Mouse (Mus musculus): ENCODE data around the gene Cpne7. TPM values are rescaled to one million over a fixed set of nuclear protein-coding genes. Genes with fewer than 3 reads are reported as not detected.

Gene Cpne7
- polyA plus RNA-seq, 1 experiment = 0.16 TPM

GRCm38 (mm10) chr8:123135406-123135805 is 18.2 kb downstream of the Cpne7 start:
- H3K4me2 ChIP-seq (ENCODE audit: low read depth) = peak overlapping the region; percentile 42
- no peak for TF ChIP-seq SRF (IDR thresholded peaks at IDR 0.05; ENCODE audit: control insufficient read depth, insufficient read length, low read depth)
- no peak for TF ChIP-seq POLR2A (IDR thresholded peaks at IDR 0.05; ENCODE audit: insufficient read length, low read depth)
- TF ChIP-seq MYOD1 (IDR thresholded peaks at IDR 0.05; ENCODE audit: control insufficient read depth in 1 of 3, insufficient read length in 2 of 3, low read depth in 2 of 3) = no peak
- TF ChIP-seq REST (IDR thresholded peaks at IDR 0.05; ENCODE audit: insufficient read depth, insufficient read length) = no peak
- no peak for TF ChIP-seq MYOG (IDR thresholded peaks at IDR 0.05; ENCODE audit: control insufficient read depth in 1 of 3, insufficient read depth in 1 of 3, insufficient read length in 2 of 3, low read depth in 2 of 3)
- no peak for TF ChIP-seq USF1 (IDR thresholded peaks at IDR 0.05; ENCODE audit: low read depth)
- no peak for TF ChIP-seq MAX (IDR thresholded peaks at IDR 0.05; ENCODE audit: low read depth)
- no peak for TF ChIP-seq E2F4 (IDR thresholded peaks at IDR 0.05; ENCODE audit: insufficient read depth)

GRCm38 (mm10) chr8:123135806-123136205 is 18.6 kb downstream of the Cpne7 start:
- Histone ChIP-seq H3K27me3 (ENCODE audit: control insufficient read depth, insufficient read depth, insufficient read length) (no peaks in the 10 kb centered on the region), H3K4me3 (no peak overlapping the region), H3K79me2 (ENCODE audit: control insufficient read depth, insufficient read depth) (no peaks in the 10 kb centered on the region), H3ac (ENCODE audit: control insufficient read depth, insufficient read length) (no peak overlapping the region), H3K4me2 (ENCODE audit: low read depth) (peak overlapping the region; percentile 42), H3K36me3 (ENCODE audit: control insufficient read depth, insufficient read depth) (no peaks in the 10 kb centered on the region)
- TF ChIP-seq MYOG (IDR thresholded peaks at IDR 0.05; ENCODE audit: control insufficient read depth in 1 of 3, insufficient read depth in 1 of 3, insufficient read length in 2 of 3, low read depth in 2 of 3) (no peak), POLR2AphosphoS2 (IDR thresholded peaks at IDR 0.05; ENCODE audit: insufficient read length, low read depth) (no peak), MYOD1 (IDR thresholded peaks at IDR 0.05; ENCODE audit: control insufficient read depth in 1 of 3, insufficient read length in 2 of 3, low read depth in 2 of 3) (no peak), POLR2A (IDR thresholded peaks at IDR 0.05; ENCODE audit: insufficient read length, low read depth) (no peak), CEBPB (IDR thresholded peaks at IDR 0.05; ENCODE audit: insufficient read depth, poor library complexity, severe bottlenecking) (no peak), E2F4 (IDR thresholded peaks at IDR 0.05; ENCODE audit: insufficient read depth) (no peak), SRF (IDR thresholded peaks at IDR 0.05; ENCODE audit: control insufficient read depth, insufficient read length, low read depth) (no peak), USF1 (IDR thresholded peaks at IDR 0.05; ENCODE audit: low read depth) (no peak), REST (IDR thresholded peaks at IDR 0.05; ENCODE audit: insufficient read depth, insufficient read length) (no peak), MAX (IDR thresholded peaks at IDR 0.05; ENCODE audit: low read depth) (no peak), TCF3 (IDR thresholded peaks at IDR 0.05; ENCODE audit: insufficient read length, low read depth) (no peak), TCF12 (IDR thresholded peaks at IDR 0.05; ENCODE audit: insufficient read depth, poor library complexity, severe bottlenecking) (no peak)

More at GRCm38 (mm10) chr8:123135406-123135805, 18.2 kb downstream of the Cpne7 start:
- Histone ChIP-seq H3K4me3 (no peak overlapping the region), H3K27me3 (ENCODE audit: control insufficient read depth, insufficient read depth, insufficient read length) (no peaks in the 10 kb centered on the region), H3K79me2 (ENCODE audit: control insufficient read depth, insufficient read depth) (no peaks in the 10 kb centered on the region), H3ac (ENCODE audit: control insufficient read depth, insufficient read length) (no peak overlapping the region), H3K36me3 (ENCODE audit: control insufficient read depth, insufficient read depth) (no peaks in the 10 kb centered on the region)

- Histone ChIP-seq H3K79me2 (ENCODE audit: control insufficient read depth, insufficient read depth) (no peaks in the 10 kb centered on the region), H3K4me2 (ENCODE audit: low read depth) (no peak overlapping the region), H3ac (ENCODE audit: control insufficient read depth, insufficient read length) (no peak overlapping the region), H3K36me3 (ENCODE audit: control insufficient read depth, insufficient read depth) (no peaks in the 10 kb centered on the region), H3K4me3 (no peak overlapping the region), H3K27me3 (ENCODE audit: control insufficient read depth, insufficient read depth, insufficient read length) (no peaks in the 10 kb centered on the region)
- TF ChIP-seq MYOG (IDR thresholded peaks at IDR 0.05; ENCODE audit: control insufficient read depth in 1 of 3, insufficient read depth in 1 of 3, insufficient read length in 2 of 3, low read depth in 2 of 3) (no peak), TCF12 (IDR thresholded peaks at IDR 0.05; ENCODE audit: insufficient read depth, poor library complexity, severe bottlenecking) (no peak), POLR2AphosphoS2 (IDR thresholded peaks at IDR 0.05; ENCODE audit: insufficient read length, low read depth) (no peak), MYOD1 (IDR thresholded peaks at IDR 0.05; ENCODE audit: control insufficient read depth in 1 of 3, insufficient read length in 2 of 3, low read depth in 2 of 3) (no peak), MAX (IDR thresholded peaks at IDR 0.05; ENCODE audit: low read depth) (no peak), E2F4 (IDR thresholded peaks at IDR 0.05; ENCODE audit: insufficient read depth) (no peak), CEBPB (IDR thresholded peaks at IDR 0.05; ENCODE audit: insufficient read depth, poor library complexity, severe bottlenecking) (no peak), TCF3 (IDR thresholded peaks at IDR 0.05; ENCODE audit: insufficient read length, low read depth) (no peak), USF1 (IDR thresholded peaks at IDR 0.05; ENCODE audit: low read depth) (no peak), POLR2A (IDR thresholded peaks at IDR 0.05; ENCODE audit: insufficient read length, low read depth) (no peak), REST (IDR thresholded peaks at IDR 0.05; ENCODE audit: insufficient read depth, insufficient read length) (no peak), SRF (IDR thresholded peaks at IDR 0.05; ENCODE audit: control insufficient read depth, insufficient read length, low read depth) (no peak)
Observed at GRCm38 (mm10) chr8:123136287-123136686, 19.1 kb downstream of the Cpne7 start.

- Histone ChIP-seq H3K36me3 (ENCODE audit: control insufficient read depth, insufficient read depth) (no peaks in the 10 kb centered on the region), H3K27me3 (ENCODE audit: control insufficient read depth, insufficient read depth, insufficient read length) (no peaks in the 10 kb centered on the region), H3K4me3 (no peak overlapping the region), H3K79me2 (ENCODE audit: control insufficient read depth, insufficient read depth) (no peaks in the 10 kb centered on the region), H3ac (ENCODE audit: control insufficient read depth, insufficient read length) (no peak overlapping the region), H3K4me2 (ENCODE audit: low read depth) (peak overlapping the region; percentile 30)
- TF ChIP-seq POLR2A (IDR thresholded peaks at IDR 0.05; ENCODE audit: insufficient read length, low read depth) (peak; percentile 33), E2F4 (IDR thresholded peaks at IDR 0.05; ENCODE audit: insufficient read depth) (no peak), MYOD1 (IDR thresholded peaks at IDR 0.05; ENCODE audit: control insufficient read depth in 1 of 3, insufficient read length in 2 of 3, low read depth in 2 of 3) (peak in 1 of 3 experiments; percentile 62)
Observed at GRCm38 (mm10) chr8:123137645-123138077, 20.5 kb downstream of the Cpne7 start.

GRCm38 (mm10) chr8:123138741-123139140 is 21.6 kb downstream of the Cpne7 start:
- no peak for TF ChIP-seq MYOG (IDR thresholded peaks at IDR 0.05; ENCODE audit: control insufficient read depth in 1 of 3, insufficient read depth in 1 of 3, insufficient read length in 2 of 3, low read depth in 2 of 3)
- no peak for TF ChIP-seq POLR2A (IDR thresholded peaks at IDR 0.05; ENCODE audit: insufficient read length, low read depth)
- TF ChIP-seq USF1 (IDR thresholded peaks at IDR 0.05; ENCODE audit: low read depth) = no peak
- TF ChIP-seq REST (IDR thresholded peaks at IDR 0.05; ENCODE audit: insufficient read depth, insufficient read length) = no peak
- no peaks in the 10 kb centered on the region for H3K27me3 ChIP-seq (ENCODE audit: control insufficient read depth, insufficient read depth, insufficient read length)
- H3ac ChIP-seq (ENCODE audit: control insufficient read depth, insufficient read length) = no peak overlapping the region
- H3K36me3 ChIP-seq (ENCODE audit: control insufficient read depth, insufficient read depth) = no peaks in the 10 kb centered on the region
- H3K4me3 ChIP-seq = no peak overlapping the region
- H3K79me2 ChIP-seq (ENCODE audit: control insufficient read depth, insufficient read depth) = no peaks in the 10 kb centered on the region
- H3K4me2 ChIP-seq (ENCODE audit: low read depth) = no peak overlapping the region
